Mouse (Mus musculus) bone marrow, adult 2 months (tissue): ENCODE results near the gene Tmem256.

ENCODE experiments used
- CTCF ChIP-seq: fragments of 200-500 bp; IDR thresholded peaks from 2 replicates; pipeline ENCODE4 v1.5.1; 2011; ENCODE audit warnings: low read length, control low read depth; ENCODE audit not compliant: control insufficient read depth, insufficient read depth
- POLR2A ChIP-seq: fragments of 200-500 bp; IDR thresholded peaks from 2 replicates; pipeline ENCODE4 v1.6.1; 2011; ENCODE audit warnings: low read depth, mild to moderate bottlenecking, control low read depth, low read length, borderline replicate concordance; ENCODE audit not compliant: control insufficient read depth

DNA sequence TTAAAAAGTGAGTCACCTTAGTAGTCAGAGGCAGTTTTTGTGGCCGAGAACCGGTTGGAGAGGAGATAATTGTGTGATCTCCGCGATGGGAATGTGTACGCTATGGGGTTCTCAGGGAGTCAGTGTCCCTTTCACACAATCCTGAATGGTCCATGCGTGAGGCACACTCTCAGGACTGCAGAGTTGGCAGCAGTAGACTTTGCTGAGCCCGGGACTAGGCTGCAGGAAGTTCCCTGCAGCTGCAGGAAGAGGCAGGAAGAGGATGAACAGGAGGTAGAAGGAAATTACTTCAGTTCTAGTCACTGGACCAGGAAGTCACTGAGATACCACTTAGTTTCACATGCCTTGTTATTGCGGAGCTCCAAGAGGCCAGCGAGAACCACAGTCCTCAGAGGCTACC lies 10.8 kb downstream of the Tmem256 start:
- TF ChIP-seq POLR2A (no peak), CTCF (no peak)
